Mouse (Mus musculus) mouse trophoblast stem cell (cell line): ENCODE results near the gene Crtc3.

Experiments used
- in situ Hi-C, 2 experiments: fragments of 300-500 bp; cut with MseI, MboI; formaldehyde crosslinking; loops; 2 replicates in 1 of 2; 3 replicates in 1 of 2; pipeline ENCODE4 v1.15.1; 2025

Gene Crtc3

DNA sequence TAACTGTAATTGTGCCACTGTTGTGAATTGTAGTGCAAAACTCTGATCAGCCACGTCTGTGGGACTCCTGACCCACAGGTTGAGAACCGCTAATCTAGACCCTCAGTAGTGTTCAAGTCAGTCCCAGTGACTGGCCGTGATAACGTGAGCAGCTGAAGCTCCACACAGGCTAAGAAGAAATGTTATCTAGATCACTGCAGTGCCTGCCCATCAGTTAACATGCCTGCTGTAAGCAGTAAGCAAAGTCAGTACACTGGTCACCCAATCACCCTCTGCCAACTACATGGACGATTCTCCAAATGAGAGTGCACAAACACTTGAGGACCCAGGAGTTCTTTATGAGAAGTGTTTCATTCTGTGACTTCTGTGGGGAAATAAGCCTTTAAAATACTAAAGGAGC is 3.0 kb downstream of the Crtc3 start:
- in situ Hi-C loops, result no loop called here

DNA sequence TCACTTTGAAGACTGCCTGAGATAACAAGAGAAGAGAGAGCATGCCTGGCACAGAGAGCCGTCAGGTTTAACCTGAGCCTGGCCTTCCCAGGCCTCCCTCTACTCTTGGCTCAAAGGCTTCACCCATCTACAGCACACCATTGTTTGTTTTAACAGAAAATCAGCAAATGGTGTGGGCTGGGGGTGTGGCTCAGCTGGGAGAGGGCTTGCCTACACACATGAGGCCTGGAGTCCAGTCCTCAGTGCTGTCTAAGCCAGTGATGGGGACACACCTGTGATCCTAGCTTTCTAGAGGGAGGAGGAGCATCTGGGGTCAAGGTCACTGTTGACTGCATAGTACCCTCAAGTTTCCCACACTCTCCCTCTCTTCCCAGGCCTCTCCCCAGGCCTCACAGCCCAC is 6.0 kb downstream of the Crtc3 start:
- in situ Hi-C loops, result no loop called here

DNA sequence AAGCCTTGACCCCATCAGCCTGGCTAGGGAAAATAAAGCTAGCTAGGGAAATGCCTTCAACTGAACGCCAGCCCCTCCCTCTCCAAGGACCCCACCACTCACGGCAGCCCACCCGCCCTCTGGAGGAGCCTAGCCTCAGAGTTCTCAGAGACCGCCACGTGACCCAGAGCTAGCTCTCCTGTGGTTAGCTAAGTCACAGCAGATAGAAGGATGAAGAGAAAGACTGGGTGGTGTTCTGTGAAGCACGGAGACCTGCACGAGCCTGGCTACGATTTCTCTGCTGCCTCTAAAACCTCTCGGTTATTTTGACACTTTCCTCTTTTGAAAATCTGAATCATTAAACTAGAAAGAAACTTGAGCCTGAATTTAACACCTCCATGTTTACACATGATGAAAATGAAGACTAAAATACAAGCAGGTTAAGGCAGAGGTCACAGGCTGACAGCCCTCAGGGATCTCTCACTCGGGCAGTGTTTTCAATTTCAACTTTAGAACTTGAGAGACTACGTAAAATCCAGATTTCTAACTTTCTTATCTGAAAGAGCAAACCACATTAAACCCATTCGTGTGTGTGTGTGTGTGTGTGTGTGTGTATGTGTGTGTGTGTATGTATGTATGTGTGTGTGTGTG is 8.3 kb downstream of the Crtc3 start:
- in situ Hi-C loops, result no loop called here

DNA sequence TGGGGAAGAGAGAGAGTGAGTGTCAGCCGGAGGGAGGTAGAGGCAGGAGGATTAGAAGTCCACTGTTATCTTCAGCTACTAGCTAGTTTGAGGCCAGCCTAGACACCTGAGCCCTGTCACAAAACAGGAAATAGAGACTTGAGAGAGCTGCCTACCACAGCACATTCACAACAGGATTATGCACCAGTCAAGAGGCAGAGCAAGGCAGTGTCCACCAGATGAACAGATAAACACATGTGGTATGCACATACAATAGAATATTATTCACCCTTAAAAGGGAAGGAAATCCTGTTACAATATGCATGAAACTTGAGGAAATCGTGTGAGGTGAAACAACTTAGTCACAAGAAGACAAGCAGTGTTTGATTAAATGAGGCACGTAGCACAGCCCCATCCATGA is 16.4 kb downstream of the Crtc3 start:
- in situ Hi-C loops, result no loop called here

DNA sequence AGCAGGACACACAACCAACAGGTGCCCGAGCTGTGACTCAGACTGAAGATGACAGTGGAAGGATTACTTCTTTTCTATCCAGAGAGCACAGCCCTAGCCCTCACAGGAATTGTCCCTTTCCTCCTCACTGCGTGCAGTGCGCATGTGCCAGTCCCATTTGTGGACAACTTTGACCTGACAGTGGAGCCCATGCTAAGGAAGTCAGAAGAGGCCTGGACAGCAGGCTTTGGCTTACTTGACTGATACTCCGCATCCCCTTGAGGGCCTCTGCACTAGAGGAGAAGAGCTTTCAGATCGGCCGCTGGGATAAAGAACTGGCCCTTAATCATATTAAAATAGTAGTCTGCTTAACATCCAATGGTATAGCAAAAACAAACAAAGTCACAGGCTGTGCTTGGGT is 17.8 kb downstream of the Crtc3 start:
- in situ Hi-C loops, result no loop called here

DNA sequence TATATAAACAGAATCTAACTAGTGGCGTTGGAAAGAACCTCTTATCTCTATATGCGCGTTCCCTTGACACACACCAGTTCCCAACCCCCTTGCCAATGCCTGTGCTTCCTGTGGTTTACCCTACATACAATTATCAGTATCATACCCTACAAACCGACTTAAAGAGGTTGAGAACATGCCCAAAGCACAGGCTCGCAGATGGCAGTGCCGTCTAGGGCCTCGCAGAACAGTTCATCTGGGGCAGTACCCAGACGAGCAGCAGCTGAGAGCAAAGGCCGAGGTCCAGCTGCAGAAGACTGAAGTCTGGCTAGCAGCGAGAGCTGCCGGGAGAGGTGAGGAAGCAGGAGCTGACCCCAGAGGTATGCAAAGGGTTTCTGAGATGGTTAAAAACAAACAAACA is 21.5 kb downstream of the Crtc3 start:
- in situ Hi-C loops, result no loop called here

DNA sequence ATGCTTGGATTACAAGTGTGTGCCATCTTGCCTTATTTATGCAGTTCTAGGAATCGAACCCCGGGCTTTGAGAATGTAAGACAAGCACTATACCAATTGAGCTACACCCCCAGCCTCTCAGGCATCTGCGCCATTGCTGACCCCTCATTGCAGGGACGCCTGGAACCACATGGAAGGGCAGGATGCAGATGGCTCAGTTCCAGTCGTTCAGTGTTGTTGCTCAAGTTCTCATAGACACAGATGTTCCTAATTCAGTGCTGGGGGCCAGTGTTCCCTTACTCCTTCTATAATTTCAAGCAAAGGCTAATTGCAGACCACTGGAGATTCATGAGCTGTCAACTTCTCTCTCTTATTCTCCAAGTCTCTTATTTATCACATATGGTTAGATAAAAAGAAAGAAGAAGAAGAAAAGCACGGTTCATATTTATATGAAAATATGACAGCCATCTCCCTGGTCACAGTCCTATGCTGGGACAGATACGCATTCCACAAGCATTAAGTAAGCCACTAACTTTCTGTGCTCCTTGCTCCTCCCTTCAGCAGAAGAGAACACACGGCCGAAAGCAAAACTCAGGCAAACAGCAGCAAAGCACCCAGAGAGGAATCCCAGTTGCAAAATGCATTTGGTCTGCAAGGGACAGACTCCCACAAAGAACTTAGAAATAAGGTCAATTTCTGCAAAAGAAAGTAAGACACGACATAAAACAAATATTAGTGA is 22.3 kb downstream of the Crtc3 start:
- in situ Hi-C loops, result no loop called here

DNA sequence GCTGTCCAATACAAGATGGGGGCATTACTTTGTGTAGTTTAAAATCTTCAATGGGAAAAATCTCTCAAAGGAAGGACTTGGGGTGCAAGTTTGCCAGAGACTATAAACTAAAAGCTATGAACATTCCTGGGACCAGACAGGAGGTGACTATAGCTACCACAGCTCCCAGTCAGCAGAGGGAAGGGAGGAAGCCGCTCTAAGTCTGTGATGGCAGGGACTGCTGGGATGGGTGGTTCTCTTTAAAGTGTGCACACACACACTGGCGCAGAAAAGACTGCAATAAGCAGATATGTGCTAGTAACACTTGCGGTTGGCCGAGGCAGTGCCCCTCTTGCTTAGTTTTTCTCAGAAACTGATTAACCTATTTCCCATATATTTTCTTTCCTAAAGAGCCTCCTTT is 27.6 kb downstream of the Crtc3 start:
- in situ Hi-C loops, result no loop called here

DNA sequence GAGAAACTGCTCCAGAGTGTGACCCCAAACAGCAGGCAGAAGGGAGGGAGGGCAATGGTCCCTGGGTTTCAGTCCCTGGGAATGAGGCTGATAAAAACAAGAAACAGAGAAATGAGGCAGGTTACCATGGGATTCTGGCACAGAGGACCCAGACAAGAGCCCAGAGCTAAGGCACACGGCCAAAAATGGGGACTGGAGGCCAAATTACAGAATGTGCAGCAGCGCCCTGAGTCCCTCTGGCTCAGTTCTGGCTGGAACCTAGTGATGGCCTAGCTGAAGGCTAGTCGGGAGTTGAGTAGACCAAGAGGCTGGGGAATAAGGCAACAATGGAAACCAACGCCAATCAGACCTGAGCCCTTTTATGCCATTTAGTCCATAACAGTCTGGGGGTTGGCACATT is 28.1 kb downstream of the Crtc3 start:
- in situ Hi-C loops, result no loop called here

DNA sequence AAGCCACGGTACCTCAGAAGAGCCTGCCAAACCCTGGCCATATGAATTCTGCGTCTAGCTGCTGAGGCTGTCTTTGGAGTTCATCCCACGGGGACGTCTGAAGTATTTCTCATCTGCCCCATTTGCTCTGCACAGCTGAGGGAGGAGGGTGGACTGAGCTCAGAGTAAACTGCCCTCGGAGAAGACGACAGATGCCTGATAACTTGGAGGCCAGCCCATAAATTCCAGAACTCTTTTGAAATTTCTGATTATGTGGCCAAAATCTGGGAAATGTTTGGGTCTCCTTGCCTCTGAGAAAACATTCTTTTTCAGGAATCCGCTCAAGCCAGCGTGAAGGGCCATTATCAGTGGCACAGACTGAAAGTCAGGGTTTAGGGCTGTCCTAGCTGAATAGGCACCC is 30.8 kb downstream of the Crtc3 start:
- in situ Hi-C loops, result no loop called here

DNA sequence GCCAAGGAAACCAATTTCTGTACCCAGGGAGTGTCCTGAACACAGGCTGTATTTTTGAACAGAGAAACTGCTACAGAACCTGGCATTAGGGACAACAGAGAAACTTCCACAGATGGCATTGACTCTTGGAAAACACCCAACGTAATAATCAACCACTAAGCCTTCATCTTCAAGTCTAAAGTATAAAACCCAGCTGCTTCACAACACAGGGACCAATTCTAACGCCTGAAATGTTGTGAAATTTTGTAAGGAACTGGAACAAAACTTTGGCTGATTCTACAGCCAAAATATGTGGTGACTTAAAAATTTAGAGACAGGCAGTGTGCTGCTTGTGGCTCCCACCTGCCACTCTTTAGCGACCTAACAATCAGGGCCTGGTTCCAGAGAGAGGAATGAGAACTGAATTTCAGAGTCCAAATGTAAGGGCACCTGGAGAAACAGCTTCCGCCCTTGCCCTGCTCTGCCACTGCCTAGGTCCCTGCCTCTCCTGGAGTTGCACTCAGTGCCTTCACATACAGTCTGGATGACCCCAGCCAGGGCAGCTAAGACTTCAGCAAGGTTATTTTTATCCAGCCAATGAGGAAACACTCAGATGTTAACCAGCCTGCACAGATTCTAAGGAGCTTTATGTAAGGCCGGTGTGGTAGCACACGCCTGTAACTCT is 33.2 kb downstream of the Crtc3 start:
- in situ Hi-C loops, result no loop called here

DNA sequence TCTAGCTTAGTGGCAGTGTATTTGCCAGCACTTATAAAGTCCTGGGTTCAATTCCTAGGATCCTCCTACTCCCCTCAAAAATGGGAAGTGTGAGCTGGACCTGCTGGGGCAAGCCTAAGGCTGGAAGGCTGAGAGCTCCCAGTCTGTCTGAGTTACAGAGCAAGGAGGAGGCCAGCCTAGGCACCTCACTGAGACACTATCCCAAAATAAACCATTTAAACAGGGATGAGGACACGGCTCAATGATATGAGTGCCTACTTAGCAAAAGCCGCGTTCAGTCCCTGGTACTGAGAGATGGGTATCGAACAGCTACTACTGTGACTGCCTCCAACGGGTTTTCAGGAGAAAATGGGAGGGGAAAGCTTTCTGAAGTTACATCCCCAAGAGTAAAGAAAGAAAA is 33.8 kb downstream of the Crtc3 start:
- in situ Hi-C loops, result no loop called here

DNA sequence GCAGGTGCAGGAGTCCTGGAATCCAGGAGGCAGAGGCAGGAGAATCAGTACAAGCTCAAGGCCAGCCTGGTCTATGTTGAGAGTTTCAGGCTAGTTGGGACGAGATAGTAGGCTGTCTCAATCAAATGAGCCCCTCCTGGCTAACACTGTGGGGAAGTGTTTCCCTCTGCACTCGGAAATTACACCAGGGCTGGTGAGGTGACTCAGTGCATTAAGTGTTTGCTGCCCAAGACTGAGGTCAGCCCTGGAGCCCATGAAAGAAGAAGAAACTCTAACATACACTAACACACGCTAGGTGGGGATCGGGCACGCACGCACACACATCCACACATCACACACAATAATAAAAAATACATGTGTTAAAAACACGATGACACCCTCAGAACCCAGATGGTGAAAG is 34.3 kb downstream of the Crtc3 start:
- in situ Hi-C loops, result no loop called here

DNA sequence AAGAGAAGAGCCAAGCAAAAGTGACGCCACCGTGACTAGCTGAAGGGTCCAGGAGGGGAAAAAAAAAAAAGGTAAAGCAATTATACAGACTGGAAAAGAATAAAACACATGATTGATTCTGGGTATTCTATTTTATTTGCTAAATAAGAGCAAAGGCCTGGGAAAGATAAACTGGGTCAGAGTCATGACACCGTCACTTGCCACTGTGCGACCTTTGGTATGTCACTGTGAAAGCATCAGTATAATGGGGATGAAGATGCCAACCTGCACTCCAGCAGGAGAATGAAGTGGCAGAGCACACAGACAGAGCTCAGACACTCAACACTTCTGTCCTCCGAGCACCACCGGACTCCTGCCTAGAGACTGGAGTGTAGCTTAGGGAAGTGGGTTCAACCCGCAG is 34.7 kb downstream of the Crtc3 start:
- in situ Hi-C loops, result no loop called here

DNA sequence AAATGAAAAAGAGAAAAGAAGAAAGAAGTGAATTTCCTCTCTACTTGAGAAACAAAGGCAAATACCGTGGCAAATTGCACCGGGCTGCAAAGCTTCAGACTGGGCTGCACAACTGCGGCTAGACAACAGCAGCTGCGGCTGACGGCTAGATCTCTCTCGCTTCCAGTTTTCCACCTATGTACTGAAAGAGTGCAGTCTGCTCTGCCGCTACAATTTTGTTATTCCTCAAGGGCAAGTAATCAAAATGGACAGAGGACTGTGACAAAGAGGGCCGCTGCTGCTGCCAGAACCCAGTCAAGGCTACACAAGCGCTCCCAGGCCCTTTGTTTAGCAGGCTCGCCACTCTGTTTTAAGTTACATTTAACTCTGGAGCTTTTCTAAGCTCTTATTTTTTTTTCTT is 35.6 kb downstream of the Crtc3 start:
- in situ Hi-C loops, result no loop called here

DNA sequence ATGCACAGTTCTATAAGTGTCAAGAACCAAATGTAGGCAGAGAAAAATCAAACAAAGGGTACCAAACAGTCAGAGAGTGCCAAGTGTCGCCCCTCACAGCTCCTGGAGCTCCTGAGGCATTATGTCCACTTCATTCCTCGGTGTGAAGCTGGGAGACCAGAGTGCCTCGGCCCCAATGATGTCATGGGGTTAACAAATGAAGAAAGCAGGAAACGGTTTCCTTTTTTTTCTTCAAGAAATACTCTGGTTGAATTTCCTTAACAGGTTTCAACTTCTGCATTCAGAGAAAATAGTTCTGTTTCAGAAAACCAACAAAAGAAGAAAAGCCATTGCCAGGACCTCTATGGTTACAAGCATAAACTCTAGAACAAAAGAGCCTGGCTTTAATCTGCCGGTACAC is 36.4 kb downstream of the Crtc3 start:
- in situ Hi-C loops, result no loop called here

DNA sequence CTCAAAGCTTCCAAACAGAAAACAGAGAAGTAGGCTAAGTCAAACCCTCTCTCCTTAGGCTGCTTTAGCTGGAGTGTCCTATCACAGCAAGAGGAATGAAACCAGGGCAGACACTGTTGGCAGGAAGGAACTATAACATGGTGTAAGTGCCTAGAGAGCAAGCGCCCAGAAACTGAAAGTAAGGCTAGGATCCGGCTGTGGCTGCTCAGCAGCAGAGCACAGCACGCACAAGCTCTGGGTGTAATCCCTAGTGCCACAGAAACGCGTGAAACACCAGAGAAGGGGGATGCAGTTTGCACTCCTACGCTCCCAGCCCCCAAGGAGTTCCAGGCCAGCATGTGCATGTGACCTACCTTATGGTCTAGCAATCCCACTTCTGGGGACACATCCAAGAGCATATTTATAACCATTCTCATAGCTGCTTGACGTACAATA is 41.2 kb downstream of the Crtc3 start:
- in situ Hi-C loops, result no loop called here

DNA sequence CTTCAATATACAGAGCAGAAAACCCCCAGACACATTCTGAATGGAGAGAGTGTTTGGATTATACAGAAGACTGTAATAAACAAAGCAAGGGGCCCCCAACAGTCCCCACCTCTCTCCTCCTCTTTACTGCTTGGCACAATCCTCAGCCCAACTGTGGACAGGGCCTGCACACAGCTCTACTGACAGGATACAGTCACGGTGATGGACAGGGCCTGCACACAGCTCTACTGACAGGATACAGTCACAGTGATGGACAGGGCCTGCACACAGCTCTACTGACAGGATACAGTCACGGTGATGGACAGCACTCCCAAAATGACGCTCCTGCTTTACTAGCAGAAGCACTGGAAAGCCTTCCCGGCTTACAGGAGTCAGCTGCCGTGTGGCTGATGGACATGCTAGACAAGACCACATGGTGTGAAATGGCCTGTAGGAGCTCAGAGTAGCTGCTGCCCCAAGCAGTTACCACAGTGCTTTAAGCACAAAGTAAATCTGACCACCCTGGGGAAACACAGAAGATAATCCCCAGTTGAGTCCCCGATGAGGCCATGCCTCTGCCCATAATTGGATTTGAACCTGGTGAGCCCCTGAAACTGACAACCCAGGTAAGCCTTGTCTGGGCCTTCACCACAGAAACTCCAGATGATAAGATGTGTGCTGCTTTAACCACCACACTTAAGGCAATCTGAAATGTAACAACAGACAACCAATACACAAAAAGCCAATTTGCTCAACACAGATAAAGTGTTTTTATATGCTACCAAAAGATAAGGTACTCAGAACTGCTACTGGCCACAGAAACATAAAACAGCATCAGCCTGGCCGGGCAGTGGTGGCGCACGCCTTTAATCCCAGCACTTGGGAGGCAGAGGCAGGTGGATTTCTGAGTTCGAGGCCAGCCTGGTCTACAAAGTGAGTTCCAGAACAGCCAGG is 42.3 kb downstream of the Crtc3 start:
- in situ Hi-C loops, result no loop called here

DNA sequence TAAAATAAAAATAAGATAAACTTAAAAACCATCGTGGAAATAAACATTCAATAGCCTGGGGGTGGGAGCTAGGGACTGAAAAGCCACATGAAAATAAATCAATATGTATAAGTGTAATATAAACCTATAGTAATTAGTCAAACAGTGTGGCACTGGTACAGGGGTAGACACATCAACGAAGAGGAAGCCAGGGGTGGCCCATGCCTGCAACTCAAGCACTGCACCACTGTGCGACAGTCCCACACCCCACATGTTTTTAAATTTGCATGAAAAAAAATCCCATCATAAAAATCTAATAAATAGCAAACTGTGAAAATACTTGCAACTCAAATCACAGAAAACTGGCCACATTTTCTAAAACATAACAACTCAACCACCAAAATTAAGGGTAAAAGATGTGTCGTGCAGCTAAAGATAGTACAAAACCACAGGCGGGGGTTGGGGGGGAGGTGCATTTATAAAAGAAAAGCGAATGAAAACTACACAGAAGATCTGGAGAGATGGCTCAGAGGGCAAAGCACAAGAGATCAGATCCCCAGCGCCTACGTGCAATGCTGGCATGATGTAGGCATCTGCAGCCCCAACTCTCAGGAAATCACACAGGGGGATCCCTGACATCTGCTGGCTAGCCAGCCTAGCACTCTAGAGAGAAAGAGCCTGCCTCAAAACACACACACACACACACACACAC is 45.6 kb downstream of the Crtc3 start:
- in situ Hi-C loops, result no loop called here

DNA sequence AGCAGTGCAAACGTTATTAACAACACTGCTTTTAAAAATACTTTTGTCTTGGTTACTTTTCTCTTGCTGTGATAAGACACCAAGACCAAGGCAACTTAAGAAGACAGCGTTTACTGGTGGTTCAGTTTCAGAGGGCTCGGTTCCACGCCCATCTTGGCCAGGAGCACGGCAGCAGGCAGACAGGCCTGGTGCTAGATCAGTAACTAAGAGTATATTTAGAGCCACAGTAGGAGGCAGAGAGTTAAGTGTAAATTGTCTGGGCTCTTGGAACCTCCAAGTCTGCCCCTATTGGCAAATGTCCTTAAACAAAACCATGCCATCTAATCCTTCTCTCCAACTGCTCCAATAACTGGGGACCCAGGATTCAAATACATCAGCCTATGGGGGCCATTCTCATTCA is 46.1 kb downstream of the Crtc3 start:
- in situ Hi-C loops, result no loop called here

DNA sequence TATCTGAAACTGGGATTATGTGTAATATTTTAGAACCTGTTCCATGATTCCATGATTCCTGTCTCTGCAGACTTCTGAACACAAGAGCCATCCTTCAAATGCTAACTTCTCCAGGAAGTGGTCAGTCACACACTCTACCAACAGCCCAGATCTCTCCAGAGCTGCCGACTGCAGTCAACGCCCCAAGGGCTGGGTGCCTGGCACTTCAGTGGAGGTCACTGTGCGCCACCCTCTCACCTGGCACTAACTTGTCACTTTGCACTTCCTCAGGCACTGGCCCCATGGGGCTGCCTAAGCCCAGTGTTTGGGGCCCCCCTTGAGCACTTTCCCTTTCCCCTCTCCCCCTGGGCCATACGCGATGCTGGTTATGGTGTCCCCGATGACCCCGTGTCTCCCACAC is 46.8 kb downstream of the Crtc3 start:
- in situ Hi-C loops, result no loop called here

DNA sequence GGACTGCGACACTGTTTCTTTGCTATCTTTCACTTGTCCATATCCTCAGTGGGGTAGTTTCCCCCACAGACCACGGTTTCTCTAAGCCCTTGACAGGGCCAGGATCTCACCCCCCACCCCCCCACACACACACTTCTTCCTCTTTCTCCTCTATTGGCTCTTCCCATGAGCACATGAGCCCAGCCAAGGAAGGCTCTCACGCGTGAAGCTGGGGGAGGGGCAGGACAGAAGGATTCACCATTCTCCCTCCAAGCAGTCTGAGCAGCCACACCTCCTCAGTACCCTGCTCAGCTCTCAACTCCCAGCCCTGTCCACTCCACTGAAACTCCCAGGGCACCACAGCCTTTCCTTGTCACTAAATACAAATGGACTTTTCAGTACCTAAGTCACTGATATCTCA is 47.2 kb downstream of the Crtc3 start:
- in situ Hi-C loops, result no loop called here
